Mouse (Mus musculus) C2C12 (cell line): ENCODE data around the gene Mmp15. TPM values are rescaled to one million over a fixed set of nuclear protein-coding genes. Genes with fewer than 3 reads are reported as not detected.

Experiments used
- H3K27me3 ChIP-seq: one replicate; pipeline ENCODE4 v1.6.1; 2011; ENCODE audit not compliant: control insufficient read depth, insufficient read depth, insufficient read length
- H3K36me3 ChIP-seq: one replicate; pipeline ENCODE4 v1.6.1; 2011; ENCODE audit not compliant: control insufficient read depth, insufficient read depth
- H3K4me3 ChIP-seq: one replicate; pipeline ENCODE4 v1.5.1; 2011; ENCODE audit warnings: mild to moderate bottlenecking, control low read depth; ENCODE audit not compliant: poor library complexity, insufficient read depth, severe bottlenecking
- H3K79me2 ChIP-seq: one replicate; pipeline ENCODE4 v1.6.1; 2011; ENCODE audit not compliant: control insufficient read depth, insufficient read depth
- H3K79me3 ChIP-seq: one replicate; pipeline ENCODE4 v1.6.1; 2011; ENCODE audit warnings: low read depth, control low read depth
- H3ac ChIP-seq: one replicate; pipeline ENCODE3; 2011; ENCODE audit warnings: low read depth; ENCODE audit not compliant: control insufficient read depth, insufficient read length
- CEBPB ChIP-seq: IDR thresholded peaks from one replicate; pipeline ENCODE4 v1.6.1; 2011; ENCODE audit warnings: low read depth, mild to moderate bottlenecking, control low read depth, moderate library complexity
- CTCF ChIP-seq: IDR thresholded peaks from one replicate; pipeline ENCODE4 v1.5.1; 2011; ENCODE audit not compliant: control insufficient read depth, insufficient read depth, insufficient read length
- FOSL1 ChIP-seq: IDR thresholded peaks from one replicate; pipeline ENCODE4 v1.8.0; 2011; ENCODE audit warnings: mild to moderate bottlenecking, low read length; ENCODE audit not compliant: poor library complexity, insufficient read depth, severe bottlenecking
- MAX ChIP-seq: IDR thresholded peaks from one replicate; pipeline ENCODE4 v1.6.1; 2011; ENCODE audit warnings: mild to moderate bottlenecking, control low read depth
- MYOD1 ChIP-seq: IDR thresholded peaks from one replicate; pipeline ENCODE4 v1.6.1; 2011; ENCODE audit warnings: low read depth; ENCODE audit not compliant: control insufficient read depth, insufficient read length
- MYOG ChIP-seq: IDR thresholded peaks from one replicate; pipeline ENCODE4 v1.6.1; 2011; ENCODE audit not compliant: control insufficient read depth, insufficient read length; ENCODE audit errors: extremely low read depth
- USF1 ChIP-seq: IDR thresholded peaks from one replicate; pipeline ENCODE4 v1.6.1; 2011; ENCODE audit warnings: low read depth, mild to moderate bottlenecking, control low read depth, moderate library complexity
- polyA plus RNA-seq: library from polyadenylated mRNA; unstranded; fragments of >200 nt; fragmentation: generic; extraction: Trizol; gene quantifications from one replicate; pipeline ENCODE4 v1.2.1, GENCODE M21; 2012; ENCODE audit warnings: missing spikeins

The Mmp15 gene
- polyA plus RNA-seq, 1 experiment: 6.0 TPM

GRCm38 (mm10) chr8:95332437-95333199 is 19.4 kb upstream of the Mmp15 start:
- TF ChIP-seq CEBPB (no peak), MAX (no peak), MYOD1 (no peak), MYOG (no peak), CTCF (no peak), USF1 (no peak), FOSL1 (no peak)
- H3K4me3 ChIP-seq: peak overlapping the region; percentile 79
- H3K79me2 ChIP-seq: peaks cover 43% of the 10 kb centered on the region
- peaks cover 39% of the 10 kb centered on the region for H3K36me3 ChIP-seq
- no peaks in the 10 kb centered on the region for H3K27me3 ChIP-seq
- H3ac ChIP-seq: peak overlapping the region; percentile 55
- H3K79me3 ChIP-seq: peaks cover 12% of the 10 kb centered on the region

GRCm38 (mm10) chr8:95335706-95336105 is 16.4 kb upstream of the Mmp15 start:
- Histone ChIP-seq H3K79me3 (peaks cover 1% of the 10 kb centered on the region), H3K27me3 (no peaks in the 10 kb centered on the region), H3K79me2 (peaks cover 24% of the 10 kb centered on the region), H3ac (no peak overlapping the region), H3K36me3 (peaks cover 35% of the 10 kb centered on the region), H3K4me3 (no peak overlapping the region)
- TF ChIP-seq MYOD1 (no peak), CTCF (no peak), MYOG (no peak), FOSL1 (no peak), CEBPB (no peak), MAX (no peak), USF1 (no peak)

- H3K4me3 ChIP-seq: no peak overlapping the region
- H3K79me3 ChIP-seq: no peaks in the 10 kb centered on the region
- no peak overlapping the region for H3ac ChIP-seq
- H3K27me3 ChIP-seq: no peaks in the 10 kb centered on the region
- peaks cover 18% of the 10 kb centered on the region for H3K79me2 ChIP-seq
- no peak for TF ChIP-seq CTCF
- TF ChIP-seq FOSL1: no peak
- peak; percentile 78 for TF ChIP-seq MYOD1
- peaks cover 36% of the 10 kb centered on the region for H3K36me3 ChIP-seq
These were observed 15.7 kb upstream of the Mmp15 start for GRCm38 (mm10) chr8:95336363-95336762.

- H3K27me3 ChIP-seq: no peaks in the 10 kb centered on the region
- no peak overlapping the region for H3ac ChIP-seq
- no peaks in the 10 kb centered on the region for H3K79me3 ChIP-seq
- no peaks in the 10 kb centered on the region for H3K79me2 ChIP-seq
- no peak overlapping the region for H3K4me3 ChIP-seq
- TF ChIP-seq CTCF: no peak
- no peak for TF ChIP-seq MYOD1
- TF ChIP-seq USF1: no peak
- TF ChIP-seq FOSL1: no peak
- no peak for TF ChIP-seq MYOG
- TF ChIP-seq MAX: no peak
- no peak for TF ChIP-seq CEBPB
- peaks cover 23% of the 10 kb centered on the region for H3K36me3 ChIP-seq
These were observed 10.3 kb upstream of the Mmp15 start for GRCm38 (mm10) chr8:95341721-95342120.

GRCm38 (mm10) chr8:95344668-95345067 is 7.4 kb upstream of the Mmp15 start:
- Histone ChIP-seq H3K79me3 (no peaks in the 10 kb centered on the region), H3K36me3 (peaks cover 12% of the 10 kb centered on the region), H3K4me3 (no peak overlapping the region), H3K27me3 (no peaks in the 10 kb centered on the region), H3ac (no peak overlapping the region), H3K79me2 (no peaks in the 10 kb centered on the region)
- TF ChIP-seq USF1: no peak
- no peak for TF ChIP-seq FOSL1
- no peak for TF ChIP-seq CEBPB
- no peak for TF ChIP-seq MAX
- TF ChIP-seq MYOG: no peak
- no peak for TF ChIP-seq MYOD1
- no peak for TF ChIP-seq CTCF
